Mouse (Mus musculus) forebrain, embryonic 13.5 days (tissue): Measurements from ENCODE around the gene Pdzd7. TPM values are rescaled to one million over a fixed set of nuclear protein-coding genes. Genes with fewer than 3 reads are reported as not detected.

Experiments
- ATAC-seq: fragments of 200-750 bp; cut with Nextera tagmentation; 2 replicates; pipeline ENCODE4 v1.8.0; 2017
- H3K27ac ChIP-seq: fragments of 300-500 bp; sonication (generic); 2 replicates; pipeline ENCODE4 v1.5.1; 2015; ENCODE audit warnings: inconsistent platforms, mild to moderate bottlenecking, moderate library complexity
- H3K27me3 ChIP-seq: fragments of 300-500 bp; sonication (generic); 2 replicates; pipeline ENCODE4 v1.6.1; 2015; ENCODE audit warnings: mild to moderate bottlenecking, inconsistent platforms
- H3K36me3 ChIP-seq: fragments of 300-500 bp; sonication (generic); 2 replicates; pipeline ENCODE4 v1.6.1; 2015; ENCODE audit warnings: mild to moderate bottlenecking, inconsistent platforms; ENCODE audit not compliant: poor library complexity, severe bottlenecking
- H3K4me1 ChIP-seq: fragments of 300-500 bp; sonication (generic); 2 replicates; pipeline ENCODE4 v1.6.1; 2015; ENCODE audit warnings: inconsistent platforms
- H3K4me2 ChIP-seq: fragments of 300-500 bp; sonication (generic); 2 replicates; pipeline ENCODE4 v1.6.1; 2015; ENCODE audit warnings: inconsistent platforms, mild to moderate bottlenecking, moderate library complexity
- H3K4me3 ChIP-seq: fragments of 300-500 bp; sonication (generic); 2 replicates; pipeline ENCODE4 v1.5.1; 2015; ENCODE audit warnings: mild to moderate bottlenecking, inconsistent platforms
- H3K9ac ChIP-seq: fragments of 300-500 bp; sonication (generic); 2 replicates; pipeline ENCODE4 v1.6.1; 2015; ENCODE audit warnings: mild to moderate bottlenecking, inconsistent platforms
- H3K9me3 ChIP-seq: fragments of 300-500 bp; sonication (generic); replicated peaks from 2 replicates; pipeline ENCODE4 v1.6.1; 2016; ENCODE audit warnings: inconsistent platforms
- WGBS: fragments of 180-500 bp; shearing (Covaris S2); methylation state at CpG from one replicate; pipeline ENCODE4 v1.1.7; 2015; 5-methylcytosine and 5-hydroxymethylcytosine counted together
- polyA plus RNA-seq: library from polyadenylated mRNA; unstranded; fragments of >200 nt; fragmentation: Nextera tagmentation; extraction: Ambion mirVana; gene quantifications from 2 replicates; pipeline ENCODE4 v1.2.1, GENCODE M21; 2015

Pdzd7 gene
- polyA plus RNA-seq, 1 experiment from 2014 or later = 0.92 TPM

DNA sequence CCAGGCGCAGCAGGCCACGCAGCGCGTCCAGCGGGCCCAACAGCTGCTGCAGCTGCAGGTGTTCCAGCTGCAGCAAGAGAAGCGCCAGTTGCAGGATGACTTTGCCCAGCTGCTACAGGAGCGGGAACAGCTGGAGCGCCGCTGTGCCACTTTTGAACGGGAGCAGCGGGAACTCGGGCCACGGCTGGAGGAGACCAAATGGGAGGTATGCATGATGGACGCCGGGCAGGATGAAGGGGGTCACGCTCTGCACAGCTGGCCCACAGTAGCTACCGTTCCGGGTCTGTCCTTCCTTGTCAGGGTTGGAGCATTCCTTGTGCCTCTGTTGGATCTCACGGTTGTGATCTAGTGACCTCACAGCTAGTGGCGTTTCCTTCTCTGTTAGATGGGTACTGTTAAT is 20.7 kb downstream of the Pdzd7 start:
- ATAC-seq = no peak
- no peak overlapping the region for H3K4me2 ChIP-seq
- no peak overlapping the region for H3K9ac ChIP-seq
- no peaks in the 10 kb centered on the region for H3K9me3 ChIP-seq
- no peak overlapping the region for H3K27ac ChIP-seq
- peaks cover 63% of the 10 kb centered on the region for H3K36me3 ChIP-seq
- H3K27me3 ChIP-seq = no peaks in the 10 kb centered on the region
- peaks cover 19% of the 10 kb centered on the region for H3K4me1 ChIP-seq
- H3K4me3 ChIP-seq = no peak overlapping the region
- WGBS = 92% methylated on average over 20 of the region's 20 CpGs

- no peak overlapping the region for H3K27ac ChIP-seq
- 91% methylated on average over 11 of the region's 11 CpGs for WGBS
- H3K9ac ChIP-seq = no peak overlapping the region
- no peak overlapping the region for H3K4me2 ChIP-seq
- no peaks in the 10 kb centered on the region for H3K9me3 ChIP-seq
- no peak for ATAC-seq
- H3K36me3 ChIP-seq = peaks cover 63% of the 10 kb centered on the region
- peaks cover 27% of the 10 kb centered on the region for H3K4me1 ChIP-seq
- H3K27me3 ChIP-seq = no peaks in the 10 kb centered on the region
- H3K4me3 ChIP-seq = no peak overlapping the region
Observed at GRCm38 (mm10) chr19:45023993-45024392, 21.5 kb downstream of the Pdzd7 start.

- no peak for ATAC-seq
- Histone ChIP-seq H3K36me3 (peaks cover 44% of the 10 kb centered on the region), H3K27ac (no peak overlapping the region), H3K27me3 (no peaks in the 10 kb centered on the region), H3K4me2 (no peak overlapping the region; the same call in 1 of the 2 replicates), H3K4me3 (no peak overlapping the region), H3K9ac (peak overlapping the region; percentile 40; the same call in 1 of the 2 replicates), H3K9me3 (no peaks in the 10 kb centered on the region), H3K4me1 (peaks cover 43% of the 10 kb centered on the region)
- 92% methylated on average over 15 of the region's 15 CpGs for WGBS
Observed at GRCm38 (mm10) chr19:45021362-45021761, 24.2 kb downstream of the Pdzd7 start.

GRCm38 (mm10) chr19:45020348-45020747 is 25.2 kb downstream of the Pdzd7 start:
- ATAC-seq = no peak
- H3K27ac ChIP-seq = no peak overlapping the region
- peaks cover 33% of the 10 kb centered on the region for H3K36me3 ChIP-seq
- peak overlapping the region; percentile 21; the same call in 1 of the 2 replicates for H3K9ac ChIP-seq
- peaks cover 53% of the 10 kb centered on the region for H3K4me1 ChIP-seq
- no peaks in the 10 kb centered on the region for H3K27me3 ChIP-seq
- WGBS = 73% methylated on average over 6 of the region's 6 CpGs
- H3K4me3 ChIP-seq = 0 out of 2 replicates have a peak overlapping the region, but pooled peaks have one; percentile 10
- no peaks in the 10 kb centered on the region for H3K9me3 ChIP-seq
- H3K4me2 ChIP-seq = peak overlapping the region; percentile 32; the same call in 1 of the 2 replicates

- Histone ChIP-seq H3K4me1 (peaks cover 66% of the 10 kb centered on the region), H3K9ac (peak overlapping the region; percentile 91), H3K27me3 (no peaks in the 10 kb centered on the region), H3K27ac (peak overlapping the region; percentile 97), H3K4me3 (peak overlapping the region; percentile 72), H3K9me3 (no peaks in the 10 kb centered on the region), H3K4me2 (peak overlapping the region; percentile 88), H3K36me3 (peaks cover 15% of the 10 kb centered on the region)
- ATAC-seq = no peak
- 0% methylated on average over 12 of the region's 13 CpGs for whole genome bisulfite sequencing
Observed at GRCm38 (mm10) chr19:45018351-45018831, 27.1 kb downstream of the Pdzd7 start.

- ATAC-seq = peak; percentile 77
- peaks cover 66% of the 10 kb centered on the region for H3K4me1 ChIP-seq
- WGBS = under 1% methylated on average over 39 of the region's 48 CpGs
Observed at GRCm38 (mm10) chr19:45017909-45018308, 27.6 kb downstream of the Pdzd7 start.

GRCm38 (mm10) chr19:45017216-45017771 is 28.2 kb downstream of the Pdzd7 start:
- no peaks in the 10 kb centered on the region for H3K9me3 ChIP-seq
- ATAC-seq = peak; percentile 64
- 0% methylated on average over 12 of the region's 27 CpGs for WGBS

More at GRCm38 (mm10) chr19:45017909-45018308, 27.6 kb downstream of the Pdzd7 start:
- Histone ChIP-seq H3K36me3 (peaks cover 13% of the 10 kb centered on the region; the same call in 1 of the 2 replicates), H3K27me3 (no peaks in the 10 kb centered on the region), H3K27ac (peak overlapping the region; percentile 97), H3K4me3 (peak overlapping the region; percentile 72), H3K4me2 (peak overlapping the region; percentile 88), H3K9ac (peak overlapping the region; percentile 91), H3K9me3 (no peaks in the 10 kb centered on the region)

GRCm38 (mm10) chr19:45016341-45017215 is 28.9 kb downstream of the Pdzd7 start:
- H3K4me3 ChIP-seq = peak overlapping the region; percentile 72
- ATAC-seq = peak; percentile 26; the same call in 1 of the 2 replicates
- H3K36me3 ChIP-seq = peaks cover 7% of the 10 kb centered on the region
- H3K27ac ChIP-seq = peak overlapping the region; percentile 97
- no peaks in the 10 kb centered on the region for H3K9me3 ChIP-seq
- peak overlapping the region; percentile 88 for H3K4me2 ChIP-seq
- peaks cover 69% of the 10 kb centered on the region for H3K4me1 ChIP-seq
- no peaks in the 10 kb centered on the region for H3K27me3 ChIP-seq
- H3K9ac ChIP-seq = peak overlapping the region; percentile 91
- 0% methylated on average over 16 of the region's 18 CpGs for WGBS

More at GRCm38 (mm10) chr19:45017216-45017771, 28.2 kb downstream of the Pdzd7 start:
- Histone ChIP-seq H3K9ac (peak overlapping the region; percentile 91), H3K4me1 (peaks cover 69% of the 10 kb centered on the region), H3K36me3 (peaks cover 7% of the 10 kb centered on the region; the same call in 1 of the 2 replicates), H3K27ac (peak overlapping the region; percentile 97), H3K27me3 (no peaks in the 10 kb centered on the region), H3K4me3 (peak overlapping the region; percentile 72), H3K4me2 (peak overlapping the region; percentile 88)

DNA sequence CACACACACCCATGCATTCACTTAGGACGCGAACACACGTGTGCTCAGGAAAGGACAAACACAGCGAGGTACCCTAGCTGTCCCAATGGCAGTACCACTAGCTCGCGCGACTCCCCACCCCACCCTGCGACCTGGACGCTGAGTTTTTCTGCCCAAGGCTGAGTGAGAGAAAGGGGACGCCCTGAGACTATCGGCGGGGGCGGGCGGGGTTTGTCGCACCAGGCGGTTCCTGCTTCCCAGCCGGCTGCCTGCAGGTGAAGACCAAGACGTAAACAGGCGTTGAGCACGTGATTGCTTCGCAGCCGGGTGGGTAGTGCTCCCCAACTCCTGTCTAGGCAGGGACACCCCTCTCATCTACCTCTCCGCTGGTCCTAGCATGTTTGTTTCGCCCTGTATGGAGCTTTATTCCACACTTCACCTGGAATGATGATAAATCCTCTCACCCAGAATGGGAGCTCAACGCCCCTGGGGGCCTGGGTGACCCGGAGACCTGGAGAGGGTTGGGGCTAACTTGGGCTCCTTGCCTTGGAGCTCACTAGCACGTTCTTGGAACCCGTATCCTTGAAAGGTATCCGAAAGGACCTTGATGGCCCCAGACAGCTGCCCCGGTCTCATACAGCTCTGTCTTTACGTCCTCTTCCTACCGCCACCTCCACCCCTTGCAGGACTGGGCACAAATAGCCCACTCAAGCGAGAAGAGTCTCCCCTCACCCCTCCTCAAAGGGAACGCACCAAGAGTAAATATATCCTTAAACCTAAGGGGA is 29.8 kb downstream of the Pdzd7 start:
- Histone ChIP-seq H3K4me3 (peak overlapping the region; percentile 72), H3K27ac (peak overlapping the region; percentile 97), H3K4me2 (peak overlapping the region; percentile 88), H3K36me3 (peaks cover 12% of the 10 kb centered on the region), H3K9me3 (no peaks in the 10 kb centered on the region), H3K27me3 (no peaks in the 10 kb centered on the region), H3K4me1 (peaks cover 60% of the 10 kb centered on the region), H3K9ac (peak overlapping the region; percentile 91)
- peak; percentile 28; the same call in 1 of the 2 replicates for ATAC-seq
- WGBS = under 1% methylated on average over 34 of the region's 34 CpGs

DNA sequence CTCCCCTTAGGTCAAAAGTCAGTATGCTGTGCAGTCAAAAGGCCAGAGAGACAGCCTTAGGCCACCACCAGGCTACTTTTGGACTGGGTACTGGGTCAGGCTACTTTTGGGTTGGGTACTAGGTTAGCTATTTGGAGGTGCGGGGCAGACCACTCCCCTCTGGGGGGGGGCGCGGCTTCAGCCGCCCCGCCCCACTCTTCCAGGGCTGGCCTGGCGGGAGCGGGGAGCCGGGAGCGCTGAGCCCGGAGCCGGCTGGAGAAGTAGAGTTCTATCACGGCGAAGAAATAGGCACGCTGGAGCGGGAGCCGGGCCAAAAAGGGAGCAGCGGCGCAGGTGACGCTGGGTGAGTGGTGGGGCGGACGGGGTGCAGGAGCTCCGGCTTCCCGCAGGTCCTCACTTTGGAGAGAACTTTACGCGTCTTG is 30.5 kb downstream of the Pdzd7 start:
- 1% methylated on average over 21 of the region's 25 CpGs for WGBS
- H3K27ac ChIP-seq = peak overlapping the region; percentile 97
- peak overlapping the region; percentile 72 for H3K4me3 ChIP-seq
- peak overlapping the region; percentile 88 for H3K4me2 ChIP-seq
- no peaks in the 10 kb centered on the region for H3K27me3 ChIP-seq
- no peaks in the 10 kb centered on the region for H3K9me3 ChIP-seq
- peak overlapping the region; percentile 91 for H3K9ac ChIP-seq
- peaks cover 19% of the 10 kb centered on the region for H3K36me3 ChIP-seq
- peaks cover 53% of the 10 kb centered on the region for H3K4me1 ChIP-seq
- ATAC-seq = no peak

DNA sequence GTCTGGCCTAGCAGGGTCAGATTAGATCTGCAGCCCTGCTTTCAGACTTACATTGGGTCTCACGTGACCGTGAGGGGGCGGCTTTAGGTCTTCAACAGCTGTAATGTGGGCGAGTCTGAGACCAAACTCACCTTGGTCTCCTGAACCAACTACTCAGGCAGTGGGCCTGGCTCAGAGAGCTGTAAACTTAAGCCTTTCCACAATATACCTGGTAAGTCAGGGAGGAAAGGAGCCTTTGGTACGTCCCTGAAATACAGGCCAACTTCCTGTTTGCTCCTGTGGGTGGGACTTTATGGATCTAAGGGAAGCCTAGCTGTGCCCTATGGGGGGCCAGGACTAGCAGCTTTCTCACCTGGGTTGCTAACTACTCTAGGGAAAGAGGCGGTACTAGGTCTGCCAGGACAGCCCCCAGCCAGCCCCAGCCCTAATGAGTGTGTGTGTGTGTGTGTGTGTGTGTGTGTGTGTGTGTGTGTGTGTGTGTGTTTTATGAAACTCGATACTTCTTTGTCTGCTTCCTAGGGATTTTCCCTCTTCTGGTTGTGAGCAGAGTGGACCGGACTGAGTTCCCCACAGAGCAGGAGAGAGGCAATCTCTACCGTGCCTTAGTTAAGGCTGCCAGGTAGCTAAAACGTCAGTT is 31.1 kb downstream of the Pdzd7 start, which contains the start of gene Lzts2:
TSS of gene Lzts2 (plus strand) at position 80 of the 637 bp plus-strand sequence.
- ATAC-seq = no peak
- Histone ChIP-seq H3K36me3 (peaks cover 21% of the 10 kb centered on the region), H3K9me3 (no peaks in the 10 kb centered on the region), H3K27ac (peak within 1 kb of the TSS; percentile 97), H3K4me2 (peak within 1 kb of the TSS; percentile 88), H3K4me1 (peaks cover 48% of the 10 kb centered on the region), H3K9ac (peak within 1 kb of the TSS; percentile 91), H3K4me3 (peak within 1 kb of the TSS; percentile 72), H3K27me3 (no peaks in the 10 kb centered on the region)
- WGBS = 10% methylated on average over 10 of the region's 10 CpGs
